Mouse (Mus musculus) heart, embryonic 13.5 days (tissue): ENCODE measurements at regions not wholly inside any gene's neighbourhood (a gene's known extent, or its start where the extent isn't known, plus 50 kb on each side); places are given as distances from the start of the nearest gene placed in this dataset.
"Not testable (repeated sequence)": the region's sequence is repeated elsewhere in the genome, so short reads cannot be mapped to it uniquely, and the experiment has no call there.

ENCODE experiments used
- ATAC-seq: fragments of 200-750 bp; cut with Nextera tagmentation; 2 replicates; pipeline ENCODE4 v1.8.0; 2017; ENCODE audit warnings: moderate TSS enrichment; ENCODE audit not compliant: insufficient number of reproducible peaks, low FRiP score, low TSS enrichment; ENCODE audit errors: extremely low read depth
- H3K27ac ChIP-seq: fragments of 300-500 bp; sonication (generic); replicated peaks from 2 replicates; pipeline ENCODE4 v1.5.1; 2015; ENCODE audit warnings: moderate library complexity, mild to moderate bottlenecking, inconsistent platforms
- H3K27me3 ChIP-seq: fragments of 300-500 bp; sonication (generic); replicated peaks from 2 replicates; pipeline ENCODE4 v1.6.1; 2015; ENCODE audit warnings: mild to moderate bottlenecking, inconsistent platforms
- H3K36me3 ChIP-seq: fragments of 300-500 bp; sonication (generic); 2 replicates; pipeline ENCODE4 v1.6.1; 2015; ENCODE audit warnings: mild to moderate bottlenecking, inconsistent platforms
- H3K4me1 ChIP-seq: fragments of 300-500 bp; sonication (generic); 2 replicates; pipeline ENCODE4 v1.6.1; 2015; ENCODE audit warnings: inconsistent platforms
- H3K4me2 ChIP-seq: fragments of 300-500 bp; sonication (generic); 2 replicates; pipeline ENCODE4 v1.6.1; 2015; ENCODE audit warnings: inconsistent platforms, mild to moderate bottlenecking, moderate library complexity
- H3K4me3 ChIP-seq: fragments of 300-500 bp; sonication (generic); 2 replicates; pipeline ENCODE4 v1.5.1; 2015; ENCODE audit warnings: moderate library complexity, mild to moderate bottlenecking, inconsistent platforms
- H3K9ac ChIP-seq: fragments of 300-500 bp; sonication (generic); 2 replicates; pipeline ENCODE4 v1.6.1; 2015; ENCODE audit warnings: inconsistent platforms, mild to moderate bottlenecking, moderate library complexity
- H3K9me3 ChIP-seq: fragments of 300-500 bp; sonication (generic); 2 replicates; pipeline ENCODE4 v1.6.1; 2016; ENCODE audit warnings: inconsistent platforms
- WGBS: fragments of 180-500 bp; shearing (Covaris S2); methylation state at CpG from one replicate; pipeline ENCODE4 v1.1.7; 2015; ENCODE audit warnings: mixed read lengths; 5-methylcytosine and 5-hydroxymethylcytosine counted together

- no peaks in the 10 kb centered on the region for H3K9me3 ChIP-seq
- WGBS: 79% methylated on average over 5 of the region's 5 CpGs
Measured at GRCm38 (mm10) chr8:102026956-102027927, 758.2 kb downstream of the Cdh11 start.

GRCm38 (mm10) chr8:102024472-102024871, 761.0 kb downstream of the Cdh11 start:
- Histone ChIP-seq H3K36me3 (no peaks in the 10 kb centered on the region), H3K27me3 (no peaks in the 10 kb centered on the region), H3K9me3 (no peaks in the 10 kb centered on the region), H3K4me1 (no peaks in the 10 kb centered on the region), H3K27ac (no peak overlapping the region), H3K9ac (no peak overlapping the region), H3K4me2 (no peak overlapping the region), H3K4me3 (no peak overlapping the region)
- ATAC-seq: no peak
- 77% methylated on average over 1 of the region's 1 CpGs for WGBS

More at GRCm38 (mm10) chr8:102026956-102027927, 758.2 kb downstream of the Cdh11 start:
- ATAC-seq: no peak
- Histone ChIP-seq H3K4me1 (no peaks in the 10 kb centered on the region), H3K27me3 (no peaks in the 10 kb centered on the region), H3K4me3 (no peak overlapping the region), H3K4me2 (no peak overlapping the region), H3K9ac (no peak overlapping the region), H3K27ac (no peak overlapping the region), H3K36me3 (no peaks in the 10 kb centered on the region)

GRCm38 (mm10) chr8:102017776-102018175, 767.7 kb downstream of the Cdh11 start:
- H3K27me3 ChIP-seq: no peaks in the 10 kb centered on the region
- ATAC-seq: no peak

GRCm38 (mm10) chr8:102000326-102001016, 785.0 kb downstream of the Cdh11 start:
- Histone ChIP-seq H3K4me3 (no peak overlapping the region), H3K27me3 (no peaks in the 10 kb centered on the region), H3K4me1 (no peaks in the 10 kb centered on the region), H3K27ac (no peak overlapping the region), H3K36me3 (no peaks in the 10 kb centered on the region), H3K4me2 (no peak overlapping the region), H3K9ac (no peak overlapping the region), H3K9me3 (no peaks in the 10 kb centered on the region)
- WGBS: 78% methylated on average over 4 of the region's 4 CpGs
- ATAC-seq: no peak

More at GRCm38 (mm10) chr8:102017776-102018175, 767.7 kb downstream of the Cdh11 start:
- Histone ChIP-seq H3K4me3 (no peak overlapping the region), H3K4me2 (no peak overlapping the region), H3K27ac (no peak overlapping the region), H3K9ac (no peak overlapping the region), H3K9me3 (no peaks in the 10 kb centered on the region), H3K4me1 (no peaks in the 10 kb centered on the region), H3K36me3 (no peaks in the 10 kb centered on the region)
- 46% methylated on average over 2 of the region's 2 CpGs for WGBS

- not testable (repeated sequence) for H3K4me1 ChIP-seq, H3K4me2 ChIP-seq, ATAC-seq, H3K36me3 ChIP-seq, H3K27me3 ChIP-seq, H3K9ac ChIP-seq, H3K27ac ChIP-seq, H3K9me3 ChIP-seq, H3K4me3 ChIP-seq
- 71% methylated on average over 2 of the region's 2 CpGs for WGBS
Measured at GRCm38 (mm10) chr8:101996761-101997160, 788.7 kb downstream of the Cdh11 start.

- no peak for ATAC-seq
- 83% methylated on average over 2 of the region's 2 CpGs for WGBS
- H3K9ac ChIP-seq: no peak overlapping the region
- H3K9me3 ChIP-seq: 0 out of 2 replicates have a peak, but pooled peaks cover 3% of the 10 kb centered on the region
- no peaks in the 10 kb centered on the region for H3K4me1 ChIP-seq
- H3K4me2 ChIP-seq: no peak overlapping the region
- no peaks in the 10 kb centered on the region for H3K27me3 ChIP-seq
- H3K27ac ChIP-seq: no peak overlapping the region
- no peaks in the 10 kb centered on the region for H3K36me3 ChIP-seq
- H3K4me3 ChIP-seq: no peak overlapping the region
Measured at GRCm38 (mm10) chr8:101956832-101957231, 828.6 kb downstream of the Cdh11 start.

GRCm38 (mm10) chr8:101950599-101950998, 834.8 kb downstream of the Cdh11 start:
- Histone ChIP-seq H3K36me3 (no peaks in the 10 kb centered on the region), H3K4me2 (0 out of 2 replicates have a peak overlapping the region, but pooled peaks have one; percentile 0), H3K4me1 (0 out of 2 replicates have a peak, but pooled peaks cover 9% of the 10 kb centered on the region), H3K27ac (peak overlapping the region; percentile 30; the same call in 1 of the 2 replicates), H3K9me3 (0 out of 2 replicates have a peak, but pooled peaks cover 3% of the 10 kb centered on the region), H3K27me3 (no peaks in the 10 kb centered on the region), H3K4me3 (no peak overlapping the region), H3K9ac (no peak overlapping the region)
- WGBS: 26% methylated on average over 2 of the region's 2 CpGs
- ATAC-seq: no peak

GRCm38 (mm10) chr8:101937859-101938258, 847.6 kb downstream of the Cdh11 start:
- no peaks in the 10 kb centered on the region for H3K9me3 ChIP-seq
- no peak overlapping the region for H3K9ac ChIP-seq
- no peak overlapping the region for H3K4me2 ChIP-seq
- no peaks in the 10 kb centered on the region for H3K4me1 ChIP-seq
- H3K36me3 ChIP-seq: no peaks in the 10 kb centered on the region
- no peak overlapping the region for H3K27ac ChIP-seq
- H3K4me3 ChIP-seq: no peak overlapping the region
- WGBS: 74% methylated on average over 2 of the region's 2 CpGs
- no peaks in the 10 kb centered on the region for H3K27me3 ChIP-seq
- no peak for ATAC-seq

- WGBS: 79% methylated on average over 1 of the region's 1 CpGs
- no peak overlapping the region for H3K4me2 ChIP-seq
Measured at GRCm38 (mm10) chr8:101913665-101914064, 871.8 kb downstream of the Cdh11 start.

More at GRCm38 (mm10) chr8:101913665-101914064, 871.8 kb downstream of the Cdh11 start:
- ATAC-seq: no peak
- no peak overlapping the region for H3K27ac ChIP-seq
- no peak overlapping the region for H3K9ac ChIP-seq
- no peaks in the 10 kb centered on the region for H3K4me1 ChIP-seq
- H3K27me3 ChIP-seq: no peaks in the 10 kb centered on the region
- H3K9me3 ChIP-seq: no peaks in the 10 kb centered on the region
- H3K36me3 ChIP-seq: no peaks in the 10 kb centered on the region
- H3K4me3 ChIP-seq: no peak overlapping the region
